Mouse (Mus musculus): ENCODE measurements around the gene Slc25a17. TPM values are rescaled to one million over a fixed set of nuclear protein-coding genes. Genes with fewer than 3 reads are reported as not detected.

Slc25a17 gene
- total and polyA plus RNA-seq, 2 experiments from 2014 or later = 35.7 to 39.8 TPM

- 51% methylated on average over 11 of the region's 11 CpGs for WGBS
- no peaks in the 10 kb centered on the region for H3K9me3 ChIP-seq (replicated peaks; ENCODE audit: control insufficient read depth, low read length)
- no peaks in the 10 kb centered on the region for H3K4me1 ChIP-seq (ENCODE audit: control insufficient read depth, insufficient read depth)
- H3K27ac ChIP-seq (ENCODE audit: low read depth) = no peak overlapping the region
- no peak overlapping the region for H3K9ac ChIP-seq (replicated peaks; ENCODE audit: low read depth, low read length)
- H3K4me3 ChIP-seq (ENCODE audit: low read depth, low read length) = no peak overlapping the region
- DNase-seq (ENCODE audit: low spot score) (no peak), ATAC-seq (ENCODE audit: insufficient read depth, low read depth) (no peak)
- H3K27me3 ChIP-seq (ENCODE audit: control insufficient read depth, insufficient read depth, low read length) = 0 out of 2 replicates have a peak, but pooled peaks cover 5% of the 10 kb centered on the region
- no peaks in the 10 kb centered on the region for H3K36me3 ChIP-seq (replicated peaks; ENCODE audit: control insufficient read depth, insufficient read depth, low read length)
- no peak overlapping the region for H3K4me2 ChIP-seq (ENCODE audit: low read depth, low read length)
- TF ChIP-seq CTCF (IDR thresholded peaks at IDR 0.05; ENCODE audit: low read depth) (no peak), EP300 (IDR thresholded peaks at IDR 0.05; ENCODE audit: low read depth) (no peak)
Measured at GRCm38 (mm10) chr15:81277928-81278327, 82.7 kb downstream of the Slc25a17 start.

- ATAC-seq (ENCODE audit: insufficient read depth, low read depth) (no peak), DNase-seq (ENCODE audit: low spot score) (no peak)
- Histone ChIP-seq H3K4me3 (ENCODE audit: low read depth, low read length) (no peak overlapping the region), H3K27me3 (ENCODE audit: control insufficient read depth, insufficient read depth, low read length) (0 out of 2 replicates have a peak, but pooled peaks cover 5% of the 10 kb centered on the region), H3K4me2 (ENCODE audit: low read depth, low read length) (no peak overlapping the region), H3K9ac (replicated peaks; ENCODE audit: low read depth, low read length) (no peak overlapping the region), H3K4me1 (ENCODE audit: control insufficient read depth, insufficient read depth) (0 out of 2 replicates have a peak, but pooled peaks cover 7% of the 10 kb centered on the region), H3K27ac (ENCODE audit: low read depth) (no peak overlapping the region), H3K36me3 (replicated peaks; ENCODE audit: control insufficient read depth, insufficient read depth, low read length) (no peaks in the 10 kb centered on the region), H3K9me3 (replicated peaks; ENCODE audit: control insufficient read depth, low read length) (no peaks in the 10 kb centered on the region)
- no peak for TF ChIP-seq EP300 (IDR thresholded peaks at IDR 0.05; ENCODE audit: low read depth)
- no peak for TF ChIP-seq CTCF (IDR thresholded peaks at IDR 0.05; ENCODE audit: low read depth)
- WGBS = 37% methylated on average over 2 of the region's 2 CpGs
Measured at GRCm38 (mm10) chr15:81273361-81273760, 87.3 kb downstream of the Slc25a17 start.

GRCm38 (mm10) chr15:81272305-81273053 is 88.1 kb downstream of the Slc25a17 start:
- Histone ChIP-seq H3K36me3 (replicated peaks; ENCODE audit: control insufficient read depth, insufficient read depth, low read length) (no peaks in the 10 kb centered on the region), H3K9ac (replicated peaks; ENCODE audit: low read depth, low read length) (no peak overlapping the region), H3K27ac (ENCODE audit: low read depth) (no peak overlapping the region), H3K9me3 (replicated peaks; ENCODE audit: control insufficient read depth, low read length) (no peaks in the 10 kb centered on the region), H3K4me2 (ENCODE audit: low read depth, low read length) (no peak overlapping the region), H3K4me3 (ENCODE audit: low read depth, low read length) (no peak overlapping the region), H3K27me3 (ENCODE audit: control insufficient read depth, insufficient read depth, low read length) (0 out of 2 replicates have a peak, but pooled peaks cover 1% of the 10 kb centered on the region), H3K4me1 (ENCODE audit: control insufficient read depth, insufficient read depth) (0 out of 2 replicates have a peak, but pooled peaks cover 7% of the 10 kb centered on the region)
- peak; percentile 24 for DNase-seq (ENCODE audit: low spot score)
- WGBS = 17% methylated on average over 13 of the region's 13 CpGs
- TF ChIP-seq EP300 (IDR thresholded peaks at IDR 0.05; ENCODE audit: low read depth) (no peak), CTCF (IDR thresholded peaks at IDR 0.05; ENCODE audit: low read depth) (no peak)
- ATAC-seq (ENCODE audit: insufficient read depth, low read depth) = no peak; the same call in 1 of the 2 replicates

Other genes starting within 250 kb of the Slc25a17 start
- 11.4 and 26.0 TPM in 2 replicates for gene Mrtfa, start 170.1 kb downstream of the Slc25a17 start, total RNA-seq (2014; rRNA removed; ENCODE audit: low replicate concordance)
- 4.9 and 5.8 TPM in 2 replicates for gene Mrtfa, start 170.1 kb downstream of the Slc25a17 start, polyA plus RNA-seq (2015; fragmentation: Nextera tagmentation; extraction: Ambion mirVana)
- 4.2 TPM in 1 of 2 replicates, not detected in the other for gene Mchr1, start 125.3 kb downstream of the Slc25a17 start, total RNA-seq (2014; rRNA removed; ENCODE audit: low replicate concordance)
- gene Mchr1, start 125.3 kb downstream of the Slc25a17 start, polyA plus RNA-seq (2015; fragmentation: Nextera tagmentation; extraction: Ambion mirVana) = not detected in 2 replicates
- gene St13, start 39.3 kb upstream of the Slc25a17 start, total RNA-seq (2014; rRNA removed; ENCODE audit: low replicate concordance) = 52.8 and 55.2 TPM in 2 replicates
- gene St13, start 39.3 kb upstream of the Slc25a17 start, polyA plus RNA-seq (2015; fragmentation: Nextera tagmentation; extraction: Ambion mirVana) = 85.4 and 90.4 TPM in 2 replicates
- 10.5 and 14.9 TPM in 2 replicates for gene Xpnpep3, start 39.3 kb upstream of the Slc25a17 start, total RNA-seq (2014; rRNA removed; ENCODE audit: low replicate concordance)
- 6.9 and 7.3 TPM in 2 replicates for gene Xpnpep3, start 39.3 kb upstream of the Slc25a17 start, polyA plus RNA-seq (2015; fragmentation: Nextera tagmentation; extraction: Ambion mirVana)
- not detected in 2 replicates for gene Dnajb7, start 47.5 kb upstream of the Slc25a17 start, total RNA-seq (2014; rRNA removed; ENCODE audit: low replicate concordance)
- 0.46 and 0.55 TPM in 2 replicates for gene Dnajb7, start 47.5 kb upstream of the Slc25a17 start, polyA plus RNA-seq (2015; fragmentation: Nextera tagmentation; extraction: Ambion mirVana)
- gene Rbx1, start 105.5 kb upstream of the Slc25a17 start, total RNA-seq (2014; rRNA removed; ENCODE audit: low replicate concordance) = 59.6 and 131 TPM in 2 replicates
- 445 and 462 TPM in 2 replicates for gene Rbx1, start 105.5 kb upstream of the Slc25a17 start, polyA plus RNA-seq (2015; fragmentation: Nextera tagmentation; extraction: Ambion mirVana)
- gene Ep300, start 224.5 kb upstream of the Slc25a17 start, total RNA-seq (2014; rRNA removed; ENCODE audit: low replicate concordance) = 24.3 and 38.5 TPM in 2 replicates
- 4.0 and 5.6 TPM in 2 replicates for gene Ep300, start 224.5 kb upstream of the Slc25a17 start, polyA plus RNA-seq (2015; fragmentation: Nextera tagmentation; extraction: Ambion mirVana)

All from heart, postnatal 0 days (tissue).